Mouse (Mus musculus): ENCODE data around the gene Tex22. TPM values are rescaled to one million over a fixed set of nuclear protein-coding genes. Genes with fewer than 3 reads are reported as not detected.

The Tex22 gene
- polyA plus RNA-seq, 1 experiment from 2014 or later = not detected

DNA sequence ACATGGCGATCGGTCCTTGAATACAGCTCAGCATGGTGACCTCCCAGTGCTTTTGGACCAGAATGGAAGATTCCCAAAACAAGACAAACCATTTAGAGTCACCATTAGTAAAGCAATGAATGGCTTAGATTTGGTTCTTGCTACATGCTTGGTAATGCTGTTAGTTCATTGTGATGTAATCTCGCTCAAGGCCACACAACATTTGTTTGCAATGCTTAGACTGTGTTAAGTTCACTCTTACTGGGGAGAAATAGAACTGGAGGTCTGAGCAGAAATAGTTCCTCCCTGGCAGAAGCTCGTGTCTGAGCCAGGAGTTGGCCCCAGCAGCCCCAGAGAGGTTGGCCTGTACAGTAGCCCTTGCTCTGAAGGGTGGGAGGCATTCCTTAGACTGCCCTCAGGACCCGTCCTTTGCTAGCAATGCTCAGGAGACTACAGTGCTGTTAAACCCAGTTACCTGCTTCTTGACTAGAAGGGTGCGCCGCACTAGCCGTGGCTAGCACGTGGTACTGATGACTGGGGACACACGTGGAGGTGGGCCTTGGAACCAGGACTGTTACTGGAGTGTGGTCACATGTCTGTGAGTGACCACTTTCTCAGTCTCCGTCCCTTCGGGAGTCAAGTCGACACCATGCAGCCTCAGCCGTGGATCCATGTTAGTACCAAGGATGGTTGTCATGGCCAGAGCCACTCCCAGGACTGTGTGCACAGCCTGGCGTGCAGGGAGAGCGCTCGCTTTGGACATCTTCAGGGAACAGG lies 34.4 kb downstream of the Tex22 start:
- Histone ChIP-seq H3K36me3 (peaks cover 29% of the 10 kb centered on the region), H3K27me3 (no peaks in the 10 kb centered on the region), H3K9ac (replicated peaks) (no peak overlapping the region), H3K9me3 (no peaks in the 10 kb centered on the region), H3K27ac (replicated peaks) (no peak overlapping the region), H3K4me2 (replicated peaks) (no peak overlapping the region), H3K4me1 (peaks cover 10% of the 10 kb centered on the region; the same call in 1 of the 2 replicates), H3K4me3 (no peak overlapping the region)
- 86% methylated on average over 17 of the region's 17 CpGs for WGBS
- no peak for ATAC-seq (ENCODE audit: low FRiP score, low read depth)

DNA sequence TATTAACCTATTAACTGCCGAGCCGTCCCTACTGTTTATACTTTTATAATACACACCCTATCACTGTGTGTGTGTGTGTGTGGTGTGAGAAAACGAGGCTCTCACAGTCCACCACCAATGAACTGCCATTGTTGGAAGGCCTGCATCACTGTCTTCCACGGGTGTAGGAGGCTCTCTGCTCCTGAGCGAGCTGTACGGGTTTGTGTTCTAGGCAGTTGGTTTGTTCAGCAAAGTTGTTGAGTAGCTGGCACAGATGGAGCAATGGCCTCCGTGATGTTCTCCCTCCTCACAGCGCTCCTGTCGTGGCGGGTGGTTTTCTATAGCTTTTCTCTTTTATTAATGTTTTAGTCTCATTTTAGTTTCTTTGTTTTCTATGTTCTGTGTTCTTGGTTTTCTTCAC lies 35.5 kb downstream of the Tex22 start:
- Histone ChIP-seq H3K4me1 (peaks cover 6% of the 10 kb centered on the region; the same call in 1 of the 2 replicates), H3K9ac (replicated peaks) (no peak overlapping the region), H3K36me3 (peaks cover 36% of the 10 kb centered on the region), H3K27ac (replicated peaks) (0 out of 2 replicates have a peak overlapping the region, but pooled peaks have one; percentile 25), H3K9me3 (no peaks in the 10 kb centered on the region), H3K4me3 (no peak overlapping the region), H3K27me3 (no peaks in the 10 kb centered on the region), H3K4me2 (replicated peaks) (no peak overlapping the region)
- 89% methylated on average over 10 of the region's 10 CpGs for WGBS
- no peak for ATAC-seq (ENCODE audit: low FRiP score, low read depth)

DNA sequence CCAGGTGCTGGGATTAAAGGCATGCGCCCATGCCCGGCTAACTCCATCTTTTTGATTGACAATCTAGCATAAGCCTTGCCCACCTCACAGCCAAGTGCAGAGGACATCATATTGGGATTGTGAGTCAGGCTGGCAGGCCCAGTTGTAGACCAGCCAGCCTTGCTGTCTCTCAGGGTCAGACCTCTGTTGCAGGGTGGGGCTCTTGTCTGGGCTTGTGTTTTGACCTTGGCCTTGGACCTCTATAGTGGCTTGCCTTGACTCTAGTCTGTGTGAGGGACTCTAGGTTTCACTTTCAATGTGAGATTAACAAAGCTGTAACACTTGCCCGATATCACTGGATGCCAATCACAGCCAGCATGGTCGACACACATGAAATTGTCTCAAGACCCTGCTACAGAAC lies 39.8 kb downstream of the Tex22 start:
- Histone ChIP-seq H3K9me3 (no peaks in the 10 kb centered on the region), H3K4me3 (no peak overlapping the region), H3K27ac (replicated peaks) (no peak overlapping the region), H3K4me1 (peaks cover 6% of the 10 kb centered on the region; the same call in 1 of the 2 replicates), H3K27me3 (no peaks in the 10 kb centered on the region), H3K9ac (replicated peaks) (no peak overlapping the region), H3K4me2 (replicated peaks) (no peak overlapping the region), H3K36me3 (peaks cover 62% of the 10 kb centered on the region)
- no peak for ATAC-seq (ENCODE audit: low FRiP score, low read depth)
- 92% methylated on average over 4 of the region's 4 CpGs for WGBS

DNA sequence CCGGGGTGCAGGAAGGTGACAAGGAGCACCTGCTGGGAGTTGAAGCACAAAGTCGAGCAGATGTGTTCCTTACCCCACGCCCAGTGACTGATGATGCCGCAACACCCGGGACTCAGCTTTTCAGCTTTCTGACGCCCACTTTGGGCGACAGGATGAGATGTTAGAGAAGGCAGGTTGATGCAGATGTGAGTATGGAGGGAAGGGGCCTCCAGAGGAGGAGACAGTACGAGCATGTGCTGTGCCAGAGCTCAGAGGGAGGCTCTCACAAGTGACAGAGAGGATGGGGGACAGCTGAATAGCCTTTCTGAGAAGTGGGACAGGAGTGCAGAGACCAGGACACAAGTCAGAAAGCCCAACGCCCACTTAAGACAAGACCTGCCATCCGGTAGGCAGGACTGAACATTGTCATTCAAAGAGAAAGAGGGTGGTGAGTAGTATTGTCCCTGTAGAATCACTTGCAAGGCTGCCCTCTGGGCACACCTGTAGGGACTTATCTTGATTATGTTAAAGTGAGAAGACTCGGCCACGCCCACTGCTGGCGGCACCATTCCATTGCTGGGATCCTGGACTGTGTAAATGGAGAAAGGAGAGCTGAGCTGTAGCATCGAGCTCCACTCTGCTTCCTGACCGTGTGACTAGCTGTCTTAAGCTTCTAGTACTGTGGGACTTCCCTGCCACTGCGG lies 40.7 kb downstream of the Tex22 start:
- Histone ChIP-seq H3K36me3 (peaks cover 66% of the 10 kb centered on the region), H3K27me3 (no peaks in the 10 kb centered on the region)

DNA sequence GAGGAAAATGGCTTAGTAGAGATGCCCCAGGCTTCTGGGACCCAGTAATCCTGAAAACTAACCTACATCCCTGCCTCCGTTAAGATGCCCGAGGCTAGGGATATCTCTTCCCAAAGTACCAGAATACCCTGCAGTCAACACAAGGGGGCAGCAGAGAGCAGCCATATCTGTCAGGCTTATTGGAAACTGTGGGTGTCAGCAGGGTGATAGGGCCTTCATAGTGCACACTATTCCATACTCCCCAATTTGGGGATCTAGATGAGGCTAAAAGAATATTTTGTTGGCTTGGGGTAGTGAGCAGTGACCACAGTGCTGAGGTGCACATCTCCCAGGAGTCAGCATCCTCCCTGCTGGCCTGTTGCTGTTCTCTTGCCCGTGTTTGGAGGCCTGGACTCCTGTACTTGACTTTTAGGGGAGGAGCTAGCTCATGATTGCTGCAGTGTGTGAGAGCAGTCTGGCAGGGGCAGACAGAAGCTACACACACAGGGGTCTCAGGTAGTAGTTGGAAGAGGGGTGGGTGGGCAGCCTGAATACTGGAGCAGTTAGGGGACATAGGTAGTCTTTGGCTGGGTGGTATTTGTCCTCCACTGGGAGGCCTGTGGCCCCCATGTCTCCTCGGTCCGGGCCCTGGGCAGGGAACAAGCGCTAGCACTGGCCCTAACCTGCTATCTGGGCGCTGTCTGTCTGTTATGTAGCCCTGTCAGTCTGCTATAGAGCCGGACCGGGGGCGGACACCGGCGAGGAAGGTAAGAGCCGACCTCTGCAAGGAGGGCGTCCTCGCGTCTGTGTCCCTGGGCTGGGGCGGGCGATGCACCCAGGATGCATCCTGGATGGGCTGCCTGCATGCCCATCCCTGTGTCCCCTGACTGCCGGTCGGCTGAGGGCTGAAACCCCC lies 45.5 kb downstream of the Tex22 start:
- peaks cover 90% of the 10 kb centered on the region for H3K36me3 ChIP-seq
- no peaks in the 10 kb centered on the region for H3K4me1 ChIP-seq
- H3K4me2 ChIP-seq (replicated peaks) = no peak overlapping the region
- WGBS = 88% methylated on average over 20 of the region's 20 CpGs
- peak; percentile 28 for ATAC-seq (ENCODE audit: low FRiP score, low read depth)
- H3K27me3 ChIP-seq = no peaks in the 10 kb centered on the region
- no peaks in the 10 kb centered on the region for H3K9me3 ChIP-seq
- no peak overlapping the region for H3K4me3 ChIP-seq
- no peak overlapping the region for H3K27ac ChIP-seq (replicated peaks)
- H3K9ac ChIP-seq (replicated peaks) = no peak overlapping the region

More for the DNA sequence above, 40.7 kb downstream of the Tex22 start:
- ATAC-seq (ENCODE audit: low FRiP score, low read depth) = no peak
- Histone ChIP-seq H3K4me2 (replicated peaks) (no peak overlapping the region), H3K4me3 (no peak overlapping the region), H3K27ac (replicated peaks) (no peak overlapping the region), H3K9me3 (no peaks in the 10 kb centered on the region), H3K9ac (replicated peaks) (no peak overlapping the region), H3K4me1 (0 out of 2 replicates have a peak, but pooled peaks cover 2% of the 10 kb centered on the region)
- WGBS = 90% methylated on average over 16 of the region's 16 CpGs

DNA sequence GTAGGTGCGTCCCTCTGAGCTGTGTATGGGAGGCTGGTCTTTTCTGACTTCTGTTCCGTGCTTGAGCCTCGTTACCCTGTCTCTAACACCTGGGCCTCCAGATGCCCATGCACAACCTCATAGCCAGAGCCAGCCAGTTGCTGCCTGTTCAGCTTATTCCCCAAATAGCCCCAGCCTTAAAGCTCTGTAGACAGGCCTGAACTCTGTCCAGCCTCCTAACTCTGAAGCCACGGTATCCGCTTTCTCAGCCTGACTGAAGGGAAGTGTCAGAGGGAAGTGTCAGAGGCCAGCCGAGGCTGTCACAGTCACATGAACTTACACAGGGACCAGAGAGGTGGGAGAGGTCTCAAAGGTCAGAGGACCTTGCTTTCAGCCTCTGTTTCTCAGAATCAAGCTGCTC lies 50.4 kb downstream of the Tex22 start:
- WGBS = 90% methylated on average over 6 of the region's 6 CpGs
- peaks cover 100% of the 10 kb centered on the region for H3K36me3 ChIP-seq

DNA sequence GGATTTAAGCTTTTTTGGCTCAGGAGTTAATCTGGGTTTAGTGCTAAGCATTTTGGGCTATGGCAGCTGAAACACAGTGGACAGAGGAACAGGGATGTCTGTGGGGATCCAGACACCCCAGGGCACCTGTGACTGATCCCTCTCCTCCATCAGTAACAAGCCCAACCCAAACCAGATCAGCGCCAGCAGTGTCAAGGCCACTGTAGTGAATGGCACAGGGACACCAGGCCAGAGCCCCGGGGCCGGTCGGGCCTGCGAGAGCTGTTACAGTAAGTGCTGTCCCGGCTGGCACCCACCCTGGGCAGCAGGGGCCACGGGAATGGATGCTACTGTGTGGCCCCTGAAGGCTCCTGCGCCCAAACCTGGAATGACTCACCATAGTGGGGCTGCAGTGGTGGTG lies 56.4 kb downstream of the Tex22 start:
- Histone ChIP-seq H3K9me3 (no peaks in the 10 kb centered on the region), H3K4me3 (no peak overlapping the region), H3K4me2 (replicated peaks) (no peak overlapping the region), H3K4me1 (no peaks in the 10 kb centered on the region), H3K36me3 (peaks cover 100% of the 10 kb centered on the region), H3K27ac (replicated peaks) (no peak overlapping the region), H3K9ac (replicated peaks) (no peak overlapping the region), H3K27me3 (no peaks in the 10 kb centered on the region)
- ATAC-seq (ENCODE audit: low FRiP score, low read depth) = no peak
- 98% methylated on average over 8 of the region's 8 CpGs for WGBS

More for the DNA sequence above, 50.4 kb downstream of the Tex22 start:
- H3K9ac ChIP-seq (replicated peaks) = no peak overlapping the region
- no peaks in the 10 kb centered on the region for H3K27me3 ChIP-seq
- no peak overlapping the region for H3K4me2 ChIP-seq (replicated peaks)
- H3K9me3 ChIP-seq = no peaks in the 10 kb centered on the region
- ATAC-seq (ENCODE audit: low FRiP score, low read depth) = no peak
- no peak overlapping the region for H3K4me3 ChIP-seq
- H3K27ac ChIP-seq (replicated peaks) = no peak overlapping the region
- H3K4me1 ChIP-seq = no peaks in the 10 kb centered on the region

DNA sequence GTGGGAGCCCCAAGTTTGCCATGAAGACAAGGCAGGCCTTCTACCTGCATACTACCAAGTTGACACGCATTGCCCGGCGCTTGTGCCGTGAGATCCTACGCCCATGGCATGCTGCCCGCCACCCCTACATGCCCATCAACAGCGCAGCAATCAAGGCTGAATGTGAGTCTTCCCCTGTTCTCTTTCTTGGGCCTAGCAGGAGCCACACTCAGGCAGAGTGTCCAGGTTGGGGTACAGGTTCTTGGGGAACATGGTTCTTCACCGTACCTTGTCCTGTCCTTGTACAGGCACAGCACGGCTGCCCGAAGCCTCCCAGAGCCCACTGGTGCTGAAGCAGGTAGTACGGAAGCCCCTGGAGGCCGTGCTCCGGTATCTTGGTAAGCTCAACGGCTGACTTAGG lies 57.3 kb downstream of the Tex22 start:
- H3K4me1 ChIP-seq = no peaks in the 10 kb centered on the region
- no peaks in the 10 kb centered on the region for H3K9me3 ChIP-seq
- H3K27ac ChIP-seq (replicated peaks) = no peak overlapping the region
- ATAC-seq (ENCODE audit: low FRiP score, low read depth) = no peak
- no peak overlapping the region for H3K9ac ChIP-seq (replicated peaks)
- peaks cover 100% of the 10 kb centered on the region for H3K36me3 ChIP-seq
- WGBS = 96% methylated on average over 14 of the region's 14 CpGs
- H3K27me3 ChIP-seq = no peaks in the 10 kb centered on the region
- H3K4me3 ChIP-seq = no peak overlapping the region
- no peak overlapping the region for H3K4me2 ChIP-seq (replicated peaks)

DNA sequence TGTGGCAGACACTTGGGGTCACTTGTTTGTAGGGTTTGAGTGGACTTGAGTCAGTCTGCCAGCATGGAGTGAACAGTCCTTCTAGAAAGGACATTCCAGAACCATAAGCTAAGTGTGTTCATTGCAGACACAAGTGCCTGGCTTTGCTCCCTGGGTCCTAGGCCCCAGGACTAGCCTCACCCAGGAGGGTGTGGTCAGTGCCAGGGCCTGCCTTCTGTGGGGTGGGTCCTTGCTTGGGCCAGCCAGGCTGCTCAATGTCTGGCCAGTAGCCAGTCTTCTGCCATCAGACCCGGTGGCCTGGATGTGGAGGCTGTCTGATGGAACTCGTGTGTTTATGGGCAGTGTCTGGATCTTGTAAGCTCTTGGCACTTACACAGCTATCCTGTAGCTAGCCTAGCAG lies 58.3 kb downstream of the Tex22 start:
- Histone ChIP-seq H3K9me3 (no peaks in the 10 kb centered on the region), H3K4me1 (no peaks in the 10 kb centered on the region), H3K36me3 (peaks cover 100% of the 10 kb centered on the region), H3K4me3 (no peak overlapping the region), H3K27ac (replicated peaks) (no peak overlapping the region), H3K9ac (replicated peaks) (no peak overlapping the region), H3K4me2 (replicated peaks) (no peak overlapping the region), H3K27me3 (no peaks in the 10 kb centered on the region)
- WGBS = 97% methylated on average over 2 of the region's 2 CpGs
- no peak for ATAC-seq (ENCODE audit: low FRiP score, low read depth)

DNA sequence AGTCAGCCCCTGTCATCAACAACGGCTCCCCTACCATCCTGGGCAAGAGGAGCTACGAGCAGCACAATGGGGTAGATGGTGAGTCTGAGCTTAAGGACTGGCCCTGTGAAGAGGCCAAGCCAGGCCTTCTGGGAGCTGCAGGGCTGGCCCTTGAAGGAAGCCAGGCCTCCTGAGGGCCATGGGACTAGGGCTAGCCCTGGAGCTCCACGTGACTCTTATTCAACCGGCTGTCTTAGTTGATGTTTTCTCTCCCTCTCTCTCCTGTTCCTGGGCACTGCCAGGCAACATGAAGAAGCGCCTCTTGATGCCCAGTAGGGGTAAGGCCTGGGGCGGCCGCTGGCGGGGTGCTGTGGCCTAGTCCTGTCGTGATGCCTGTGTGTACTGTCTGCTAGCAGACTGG lies 59.0 kb downstream of the Tex22 start:
- 90% methylated on average over 9 of the region's 9 CpGs for WGBS
- no peak overlapping the region for H3K9ac ChIP-seq (replicated peaks)
- H3K27me3 ChIP-seq = no peaks in the 10 kb centered on the region
- H3K4me3 ChIP-seq = no peak overlapping the region
- H3K27ac ChIP-seq (replicated peaks) = no peak overlapping the region
- H3K9me3 ChIP-seq = no peaks in the 10 kb centered on the region
- ATAC-seq (ENCODE audit: low FRiP score, low read depth) = no peak
- peaks cover 2% of the 10 kb centered on the region; the same call in 1 of the 2 replicates for H3K4me1 ChIP-seq
- H3K36me3 ChIP-seq = peaks cover 100% of the 10 kb centered on the region
- H3K4me2 ChIP-seq (replicated peaks) = no peak overlapping the region

DNA sequence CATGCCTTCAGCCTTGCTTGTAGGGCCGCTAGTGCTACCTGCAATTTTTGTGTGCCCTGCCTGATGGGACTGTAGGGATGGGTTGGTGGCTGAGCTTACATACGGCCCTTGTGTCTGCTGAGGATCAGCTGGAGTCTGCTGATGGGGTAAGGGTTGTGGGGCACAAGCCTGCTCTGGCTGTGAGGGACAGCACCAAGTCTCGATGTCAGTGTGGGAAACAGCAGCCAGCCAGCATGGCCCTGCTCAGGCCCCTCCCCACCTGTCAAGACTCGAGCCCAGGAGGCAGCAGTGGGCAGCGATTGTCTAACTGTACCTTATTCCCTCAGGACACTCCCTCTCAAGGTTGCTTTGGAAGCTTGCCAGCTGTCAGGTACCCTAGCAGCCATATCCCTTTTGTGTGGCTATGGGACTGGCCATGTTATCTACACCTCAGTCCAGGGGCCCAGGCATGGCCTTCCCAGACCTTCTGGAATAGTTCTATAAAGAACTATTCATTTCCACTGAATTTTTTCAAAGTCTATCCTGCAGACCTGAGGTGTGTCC lies 59.6 kb downstream of the Tex22 start:
- H3K27ac ChIP-seq (replicated peaks) = no peak overlapping the region
- peaks cover 98% of the 10 kb centered on the region for H3K36me3 ChIP-seq
- WGBS = 87% methylated on average over 5 of the region's 5 CpGs
- H3K9me3 ChIP-seq = no peaks in the 10 kb centered on the region
- no peak overlapping the region for H3K4me2 ChIP-seq (replicated peaks)
- H3K4me3 ChIP-seq = no peak overlapping the region
- ATAC-seq (ENCODE audit: low FRiP score, low read depth) = no peak
- H3K27me3 ChIP-seq = no peaks in the 10 kb centered on the region
- H3K9ac ChIP-seq (replicated peaks) = no peak overlapping the region
- peaks cover 9% of the 10 kb centered on the region for H3K4me1 ChIP-seq
